Mouse (Mus musculus) CD8-positive naive resting alpha-beta T cell, adult 2 months (primary cell): ENCODE data around the gene Ano5.

ENCODE experiments used
- DNase-seq, 2 experiments: peaks; one replicate each; pipeline ENCODE4 v3.0.0; 2022; ENCODE audit warnings: low read depth in 2 of 2, low spot score in 2 of 2

Ano5 gene

DNA sequence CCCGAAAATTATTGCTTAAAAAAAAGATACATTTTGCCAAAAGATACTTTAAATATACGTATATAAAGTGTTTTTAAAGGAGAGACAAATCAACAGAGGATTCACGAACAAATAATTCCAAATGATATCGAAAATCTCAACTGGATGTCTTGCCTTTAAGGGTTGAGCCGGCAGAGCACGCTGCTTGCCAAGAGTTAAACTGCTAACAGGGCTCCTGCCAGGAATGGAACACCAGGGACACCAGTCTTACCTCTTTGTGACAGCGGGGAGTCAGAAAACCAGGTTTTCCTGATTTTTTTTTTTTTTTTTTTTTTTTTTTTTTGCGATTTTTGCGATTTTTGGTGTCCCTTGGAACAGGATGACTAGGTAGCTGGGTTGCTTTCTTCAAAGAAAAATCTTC is 117.5 kb downstream of the Ano5 start:
- DNase-seq = no peak

DNA sequence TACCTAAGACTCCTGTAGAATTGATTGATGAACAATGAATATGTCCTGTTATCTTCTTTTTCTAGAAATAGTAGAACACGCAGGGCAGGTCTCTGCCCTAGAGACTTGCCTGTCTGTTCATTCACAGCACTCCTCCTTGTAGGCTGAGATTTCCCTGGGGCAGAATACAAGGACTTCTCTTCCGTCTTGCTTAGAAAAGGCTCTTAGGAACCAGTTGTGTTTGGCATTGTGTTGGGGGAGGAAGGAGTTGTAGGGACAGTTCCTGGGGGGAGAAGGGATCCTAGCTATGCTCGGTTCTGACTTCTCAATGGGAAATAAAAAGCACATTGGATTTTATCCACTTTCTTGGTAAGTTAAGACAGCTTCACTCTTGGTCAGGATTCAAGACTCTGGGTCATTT is 118.4 kb downstream of the Ano5 start:
- DNase-seq = no peak

DNA sequence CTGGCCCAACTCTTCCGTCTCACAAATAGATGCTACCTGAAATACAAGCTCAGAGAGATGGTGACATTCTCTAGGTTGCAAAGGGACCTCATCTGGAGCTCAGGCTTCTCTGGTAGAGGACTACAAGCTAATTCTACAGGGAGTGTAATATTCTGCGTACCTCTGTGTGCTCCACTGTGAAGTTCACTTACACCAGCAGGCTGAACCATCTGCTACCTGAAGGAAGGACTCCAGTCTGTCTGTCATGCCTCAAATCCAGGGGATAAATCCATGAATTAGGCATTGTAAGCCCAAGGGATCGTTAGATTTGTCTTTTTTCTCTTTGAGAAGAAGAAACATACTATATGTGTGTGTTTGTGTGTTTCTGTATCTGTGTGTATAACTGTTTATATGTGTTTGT is 120.3 kb downstream of the Ano5 start:
- no peak for DNase-seq

DNA sequence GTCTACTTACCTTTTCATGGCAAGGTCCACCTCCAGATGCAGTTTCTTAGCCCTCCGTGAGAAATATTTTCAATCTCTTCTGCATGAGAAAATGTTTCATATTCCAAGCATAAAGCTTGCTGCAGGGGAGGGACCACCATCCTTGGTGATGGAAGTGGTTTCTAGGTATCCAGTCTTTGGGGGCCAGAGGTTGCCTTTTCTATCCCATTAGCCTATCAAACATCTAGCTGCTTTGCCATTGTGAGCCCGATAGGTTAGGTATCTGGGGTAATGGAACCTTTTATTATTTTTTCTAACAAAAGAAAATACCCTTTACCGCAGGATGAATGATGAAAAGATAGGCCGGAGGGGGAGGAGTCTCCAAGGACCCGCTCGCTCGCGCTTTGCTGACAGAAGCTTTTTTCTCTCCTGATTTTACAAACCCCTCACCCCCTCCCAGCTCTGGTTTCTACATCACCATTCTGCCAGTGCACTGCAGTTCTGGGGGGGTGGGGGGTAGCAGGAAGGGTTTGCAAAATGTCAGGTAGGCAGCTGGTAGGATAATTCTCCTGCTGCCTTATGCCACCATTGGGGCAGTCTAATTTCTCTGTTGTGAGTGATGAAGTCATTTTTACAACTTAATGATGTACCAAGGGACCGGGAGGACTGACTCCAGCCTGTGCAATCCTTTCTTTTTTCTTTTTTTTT is 121.9 kb downstream of the Ano5 start:
- DNase-seq = no peak

DNA sequence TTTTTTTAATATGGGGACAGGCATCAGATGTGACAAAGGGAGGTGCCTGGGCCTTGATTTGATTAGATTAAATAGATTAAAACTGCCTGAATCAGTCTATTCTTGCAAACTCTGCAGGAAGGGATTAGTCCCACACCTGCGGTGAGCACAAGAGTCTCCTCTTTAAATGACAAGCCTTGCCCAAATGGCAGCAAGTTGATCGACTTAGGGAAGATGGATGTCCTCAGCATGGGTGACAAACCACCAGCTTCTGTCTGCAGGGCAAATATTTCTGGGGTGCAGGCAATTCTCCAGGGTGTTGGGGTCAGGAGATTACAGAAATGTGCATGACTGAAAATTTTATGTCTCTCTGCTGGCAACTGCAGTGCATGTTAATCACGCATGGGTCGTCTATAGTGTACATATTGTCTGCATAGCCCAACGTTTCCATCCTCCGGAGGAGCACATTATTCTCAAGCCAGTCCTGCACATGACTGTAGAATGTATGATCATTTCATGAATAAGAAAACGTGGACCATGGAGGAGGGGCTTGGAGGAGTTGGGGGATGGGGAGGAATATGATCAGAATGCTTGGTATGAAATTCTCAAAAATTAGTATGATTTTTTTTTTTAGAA is 122.5 kb downstream of the Ano5 start:
- DNase-seq = no peak
